13 mouse cellular contexts compared by ENCODE assay signal in the genomic region with DNA sequence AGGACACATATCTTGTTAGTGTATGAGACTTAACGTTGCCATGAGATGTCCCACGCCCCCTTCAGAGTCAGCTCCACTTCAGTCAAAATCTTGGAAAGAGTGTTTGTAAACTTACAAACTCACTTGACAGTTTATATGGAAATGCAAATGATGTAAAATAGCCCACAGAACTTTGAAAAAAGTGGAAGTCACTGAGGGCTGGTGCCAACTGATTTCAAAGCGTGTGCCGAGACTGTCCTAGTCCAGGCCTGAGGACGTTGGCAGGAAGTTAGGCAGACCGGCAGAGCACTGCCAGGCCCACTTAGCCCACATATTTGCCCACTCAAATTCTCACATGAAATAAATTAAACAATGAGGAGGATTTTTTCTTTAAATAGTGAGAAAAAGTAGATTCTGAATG.
"Had no signal": no experiment of that assay in that cellular context is flagged by ENCODE, and none has a peak within 500 bp of the region (broad histone marks: within the 10 kb centered on the region; RNA-seq: fewer than 3 reads in every experiment).

No protein-coding gene starts in this region.

- H3K27me3 ChIP-seq: liver, embryonic 15.5 days; neural tube, embryonic 15.5 days had no signal

- H3K4me3 ChIP-seq: limb, embryonic 10.5 days; liver, embryonic 15.5 days; midbrain, embryonic 10.5 days; myocyte; neural tube, embryonic 15.5 days had no signal

- DNase-seq: kidney, adult 11 months; kidney, adult 9 months; kidney, postnatal 36 days; right cerebral cortex, adult 18-20 months; right cerebral cortex, postnatal 25 days; thymus, postnatal 36 days had no signal

- H3K4me2 ChIP-seq: liver, embryonic 11.5 days; liver, embryonic 15.5 days; neural tube, embryonic 15.5 days had no signal

- H3K9ac ChIP-seq: liver, embryonic 15.5 days; neural tube, embryonic 15.5 days had no signal

- H3K9me3 ChIP-seq: limb, embryonic 10.5 days; liver, embryonic 15.5 days; midbrain, embryonic 10.5 days; neural tube, embryonic 15.5 days had no signal

- H3K36me3 ChIP-seq: limb, embryonic 10.5 days; liver, embryonic 15.5 days; midbrain, embryonic 10.5 days; neural tube, embryonic 15.5 days had no signal

- H3K27ac ChIP-seq: kidney, postnatal 0 days; limb, embryonic 10.5 days; liver, embryonic 15.5 days; midbrain, embryonic 10.5 days; neural tube, embryonic 15.5 days had no signal

- H3K4me1 ChIP-seq: liver, embryonic 15.5 days; neural tube, embryonic 15.5 days had no signal
